Mouse (Mus musculus): Measurements from ENCODE around the gene Brk1. TPM values are rescaled to one million over a fixed set of nuclear protein-coding genes. Genes with fewer than 3 reads are reported as not detected.

Brk1 gene
- 200 TPM for polyA plus RNA-seq (2012; fragmentation: generic; extraction: Trizol)
- long read RNA-seq, experiment 1, transcript Brk1-201 (3 exons, 1,095 nt) = major isoform, 97 of 118 reads
- long read RNA-seq, experiment 1, partial matches to known transcripts = 18 of 118 reads
- long read RNA-seq, experiment 1, other reads (novel, unspliced or antisense) = 3 of 118 reads
- long read RNA-seq, experiment 2, transcript Brk1-201 (3 exons, 1,095 nt) = major isoform, 41 of 43 reads
- long read RNA-seq, experiment 2, partial matches to known transcripts = 1 of 43 reads
- long read RNA-seq, experiment 2, other reads (novel, unspliced or antisense) = 1 of 43 reads

DNA sequence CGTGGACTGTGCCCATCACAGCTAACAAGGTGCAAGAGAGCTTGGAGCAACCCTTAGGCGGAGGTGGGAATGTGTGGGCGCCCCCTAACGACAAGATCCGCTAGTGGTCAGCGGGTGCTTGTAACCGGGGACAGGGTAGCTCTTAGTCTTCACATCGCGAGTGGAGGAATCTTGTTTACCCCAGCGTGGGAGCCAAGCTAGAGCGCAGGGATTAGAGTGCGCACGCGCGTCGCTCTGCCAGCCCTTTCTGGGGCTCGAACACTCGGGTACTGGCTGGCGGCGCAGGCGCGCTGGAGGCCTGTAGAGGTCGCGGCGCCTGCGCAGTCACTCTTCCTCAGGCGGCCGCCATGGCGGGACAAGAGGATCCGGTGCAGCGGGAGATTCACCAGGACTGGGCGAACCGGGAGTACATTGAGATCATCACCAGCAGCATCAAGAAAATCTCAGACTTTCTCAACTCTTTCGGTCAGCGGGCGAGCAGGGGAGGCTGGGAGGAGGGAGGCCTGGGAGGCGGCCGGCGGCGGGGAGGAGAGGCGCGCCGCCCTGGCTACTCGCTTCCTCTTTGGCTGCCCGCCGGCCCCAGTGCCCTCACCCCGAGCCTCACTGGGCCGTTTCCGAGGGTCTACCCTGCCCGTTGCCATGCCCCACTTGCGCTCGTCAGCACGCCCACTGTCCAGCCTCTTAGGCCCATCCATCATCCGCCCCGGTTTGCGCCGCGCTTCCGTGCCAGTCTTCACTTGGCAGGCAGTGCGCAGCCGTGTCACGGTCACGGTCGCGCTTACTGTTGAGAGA, at the start of gene Brk1:
Gene Brk1, plus strand, starts transcription at position 341 of the 792 bp plus-strand sequence.
- peak within 1 kb of the TSS; percentile 96 for H3ac ChIP-seq (ENCODE audit: control insufficient read depth, insufficient read length, low read depth)
- H3K79me2 ChIP-seq (ENCODE audit: control insufficient read depth, insufficient read depth) = peaks cover 53% of the 10 kb centered on the region
- H3K27me3 ChIP-seq (ENCODE audit: control insufficient read depth, insufficient read depth, insufficient read length) = no peaks in the 10 kb centered on the region
- H3K36me3 ChIP-seq (ENCODE audit: control insufficient read depth, insufficient read depth) = peaks cover 14% of the 10 kb centered on the region
- no peak for TF ChIP-seq USF1 (IDR thresholded peaks at IDR 0.05; ENCODE audit: low read depth)
- peak; percentile 28 for TF ChIP-seq CTCF (IDR thresholded peaks at IDR 0.05; ENCODE audit: control insufficient read depth, insufficient read depth, insufficient read length)
- TF ChIP-seq FOSL1 (IDR thresholded peaks at IDR 0.05; ENCODE audit: insufficient read depth, low read length, poor library complexity, severe bottlenecking) = no peak
- H3K4me3 ChIP-seq (ENCODE audit: insufficient read depth, poor library complexity, severe bottlenecking) = peak within 1 kb of the TSS; percentile 84
- H3K79me3 ChIP-seq (ENCODE audit: low read depth) = peaks cover 46% of the 10 kb centered on the region

DNA sequence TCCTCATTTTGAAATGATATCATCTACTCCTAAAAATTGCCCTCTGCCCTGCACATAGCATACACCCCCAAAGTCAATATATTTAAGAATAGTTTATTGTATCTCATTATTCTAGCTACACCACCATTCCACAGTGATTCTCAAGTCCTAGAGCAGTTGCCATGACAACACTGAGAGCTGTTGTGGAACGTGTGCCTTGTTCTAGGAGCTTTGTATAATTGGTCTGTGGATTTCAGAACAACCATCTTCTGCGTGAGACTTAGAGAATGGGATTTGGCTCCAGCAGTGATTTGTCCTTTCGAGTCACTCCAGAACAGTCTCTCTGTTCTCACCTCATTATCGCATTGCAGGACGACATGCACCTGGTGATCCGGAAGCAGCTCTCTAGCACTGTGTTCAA, 44.8 kb upstream of the Brk1 start:
- Histone ChIP-seq H3K36me3 (ENCODE audit: control insufficient read depth, insufficient read depth) (peaks cover 8% of the 10 kb centered on the region), H3K27me3 (ENCODE audit: control insufficient read depth, insufficient read depth, insufficient read length) (no peaks in the 10 kb centered on the region), H3ac (ENCODE audit: control insufficient read depth, insufficient read length, low read depth) (no peak overlapping the region), H3K79me3 (ENCODE audit: low read depth) (no peaks in the 10 kb centered on the region), H3K79me2 (ENCODE audit: control insufficient read depth, insufficient read depth) (no peaks in the 10 kb centered on the region), H3K4me3 (ENCODE audit: insufficient read depth, poor library complexity, severe bottlenecking) (no peak overlapping the region)
- TF ChIP-seq USF1 (IDR thresholded peaks at IDR 0.05; ENCODE audit: low read depth) (no peak), CTCF (IDR thresholded peaks at IDR 0.05; ENCODE audit: control insufficient read depth, insufficient read depth, insufficient read length) (no peak), MAX (IDR thresholded peaks at IDR 0.05) (no peak), FOSL1 (IDR thresholded peaks at IDR 0.05; ENCODE audit: insufficient read depth, low read length, poor library complexity, severe bottlenecking) (no peak), MYOD1 (IDR thresholded peaks at IDR 0.05; ENCODE audit: control insufficient read depth, insufficient read length, low read depth) (no peak), MYOG (IDR thresholded peaks at IDR 0.05; ENCODE audit: control insufficient read depth, extremely low read depth, insufficient read length) (no peak), CEBPB (IDR thresholded peaks at IDR 0.05; ENCODE audit: low read depth) (no peak)

DNA sequence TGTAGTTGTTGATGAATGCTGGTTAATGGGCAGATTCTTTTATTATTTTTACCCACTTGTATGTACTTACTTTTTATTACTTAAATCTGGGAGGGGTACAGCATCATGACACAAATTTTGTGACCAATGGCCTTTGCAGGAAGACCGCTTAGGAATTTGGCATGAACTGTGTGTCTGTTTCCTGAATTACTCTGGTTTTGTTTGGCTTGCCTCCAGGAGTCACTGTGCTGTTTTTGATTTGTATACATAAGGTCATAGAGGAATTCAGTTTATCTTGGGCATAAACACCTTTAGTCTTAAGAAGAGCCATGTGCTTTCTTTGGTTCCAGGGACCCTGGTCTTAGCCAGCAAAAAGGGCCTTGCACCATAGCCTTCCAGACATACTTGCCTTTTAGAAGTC, 40.0 kb upstream of the Brk1 start:
- peaks cover 35% of the 10 kb centered on the region for H3K36me3 ChIP-seq (ENCODE audit: control insufficient read depth, insufficient read depth)
- TF ChIP-seq USF1 (IDR thresholded peaks at IDR 0.05; ENCODE audit: low read depth) = no peak
- TF ChIP-seq MYOG (IDR thresholded peaks at IDR 0.05; ENCODE audit: control insufficient read depth, extremely low read depth, insufficient read length) = no peak
- no peak for TF ChIP-seq MAX (IDR thresholded peaks at IDR 0.05)
- no peak for TF ChIP-seq MYOD1 (IDR thresholded peaks at IDR 0.05; ENCODE audit: control insufficient read depth, insufficient read length, low read depth)
- no peak for TF ChIP-seq CTCF (IDR thresholded peaks at IDR 0.05; ENCODE audit: control insufficient read depth, insufficient read depth, insufficient read length)
- TF ChIP-seq CEBPB (IDR thresholded peaks at IDR 0.05; ENCODE audit: low read depth) = no peak
- no peak for TF ChIP-seq FOSL1 (IDR thresholded peaks at IDR 0.05; ENCODE audit: insufficient read depth, low read length, poor library complexity, severe bottlenecking)

DNA sequence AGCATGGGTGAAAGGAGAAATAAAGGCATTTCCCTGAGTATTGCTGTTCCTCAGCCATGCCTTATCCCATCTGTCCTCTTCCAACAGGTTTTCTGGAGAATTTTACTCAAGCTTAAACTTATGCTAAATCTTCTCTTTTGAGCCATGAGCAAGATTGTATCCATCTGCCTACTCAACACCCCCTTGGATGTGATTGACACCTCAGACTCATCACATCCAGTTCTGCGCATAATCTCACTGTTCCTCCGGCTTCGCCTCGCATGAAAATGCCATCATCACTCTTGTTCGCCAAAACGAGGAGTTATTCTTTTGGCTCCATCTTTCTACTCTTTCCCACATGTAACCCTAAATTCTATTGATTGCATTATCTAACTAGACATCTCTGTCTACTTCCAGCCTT, 28.5 kb upstream of the Brk1 start:
- H3K79me2 ChIP-seq (ENCODE audit: control insufficient read depth, insufficient read depth) = no peaks in the 10 kb centered on the region
- H3K4me3 ChIP-seq (ENCODE audit: insufficient read depth, poor library complexity, severe bottlenecking) = no peak overlapping the region
- H3K27me3 ChIP-seq (ENCODE audit: control insufficient read depth, insufficient read depth, insufficient read length) = no peaks in the 10 kb centered on the region
- no peak for TF ChIP-seq MYOG (IDR thresholded peaks at IDR 0.05; ENCODE audit: control insufficient read depth, extremely low read depth, insufficient read length)
- TF ChIP-seq CTCF (IDR thresholded peaks at IDR 0.05; ENCODE audit: control insufficient read depth, insufficient read depth, insufficient read length) = no peak
- TF ChIP-seq CEBPB (IDR thresholded peaks at IDR 0.05; ENCODE audit: low read depth) = no peak
- TF ChIP-seq USF1 (IDR thresholded peaks at IDR 0.05; ENCODE audit: low read depth) = no peak
- TF ChIP-seq FOSL1 (IDR thresholded peaks at IDR 0.05; ENCODE audit: insufficient read depth, low read length, poor library complexity, severe bottlenecking) = no peak
- no peaks in the 10 kb centered on the region for H3K79me3 ChIP-seq (ENCODE audit: low read depth)
- no peak overlapping the region for H3ac ChIP-seq (ENCODE audit: control insufficient read depth, insufficient read length, low read depth)
- peaks cover 44% of the 10 kb centered on the region for H3K36me3 ChIP-seq (ENCODE audit: control insufficient read depth, insufficient read depth)

More for the DNA sequence above, 40.0 kb upstream of the Brk1 start:
- Histone ChIP-seq H3K27me3 (ENCODE audit: control insufficient read depth, insufficient read depth, insufficient read length) (no peaks in the 10 kb centered on the region), H3K4me3 (ENCODE audit: insufficient read depth, poor library complexity, severe bottlenecking) (no peak overlapping the region), H3ac (ENCODE audit: control insufficient read depth, insufficient read length, low read depth) (no peak overlapping the region), H3K79me3 (ENCODE audit: low read depth) (no peaks in the 10 kb centered on the region), H3K79me2 (ENCODE audit: control insufficient read depth, insufficient read depth) (no peaks in the 10 kb centered on the region)

DNA sequence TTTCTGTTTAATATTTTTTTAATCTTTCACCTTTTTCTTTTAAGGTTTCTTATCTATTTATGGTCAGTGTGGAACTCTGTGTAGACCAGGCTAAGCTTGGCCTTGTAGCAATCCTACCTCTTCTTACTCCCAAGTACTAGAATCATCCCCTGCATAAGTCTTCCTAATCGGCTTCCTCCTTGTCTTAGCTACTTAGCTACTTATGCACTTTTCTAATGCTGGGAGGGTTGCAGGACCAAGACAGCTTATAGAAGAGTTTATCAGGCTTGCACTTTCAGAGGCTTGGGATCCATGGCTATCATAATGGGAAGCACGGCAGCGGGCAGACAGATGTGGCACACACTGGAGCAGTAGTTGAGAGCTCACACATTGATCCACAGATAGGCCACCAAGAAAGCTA, 25.3 kb upstream of the Brk1 start:
- TF ChIP-seq MYOG (IDR thresholded peaks at IDR 0.05; ENCODE audit: control insufficient read depth, extremely low read depth, insufficient read length) (no peak), CTCF (IDR thresholded peaks at IDR 0.05; ENCODE audit: control insufficient read depth, insufficient read depth, insufficient read length) (no peak)
- no peaks in the 10 kb centered on the region for H3K79me3 ChIP-seq (ENCODE audit: low read depth)
- peaks cover 28% of the 10 kb centered on the region for H3K36me3 ChIP-seq (ENCODE audit: control insufficient read depth, insufficient read depth)
- H3K79me2 ChIP-seq (ENCODE audit: control insufficient read depth, insufficient read depth) = no peaks in the 10 kb centered on the region
- H3ac ChIP-seq (ENCODE audit: control insufficient read depth, insufficient read length, low read depth) = no peak overlapping the region
- H3K27me3 ChIP-seq (ENCODE audit: control insufficient read depth, insufficient read depth, insufficient read length) = no peaks in the 10 kb centered on the region
- no peak overlapping the region for H3K4me3 ChIP-seq (ENCODE audit: insufficient read depth, poor library complexity, severe bottlenecking)
